Mouse (Mus musculus) cerebellum, adult 8-10 months (tissue): Measurements from ENCODE around the gene Sash1.

Experiments used
- DNase-seq: peaks from one replicate; pipeline ENCODE4 v3.0.0; 2022

Sash1 gene

DNA sequence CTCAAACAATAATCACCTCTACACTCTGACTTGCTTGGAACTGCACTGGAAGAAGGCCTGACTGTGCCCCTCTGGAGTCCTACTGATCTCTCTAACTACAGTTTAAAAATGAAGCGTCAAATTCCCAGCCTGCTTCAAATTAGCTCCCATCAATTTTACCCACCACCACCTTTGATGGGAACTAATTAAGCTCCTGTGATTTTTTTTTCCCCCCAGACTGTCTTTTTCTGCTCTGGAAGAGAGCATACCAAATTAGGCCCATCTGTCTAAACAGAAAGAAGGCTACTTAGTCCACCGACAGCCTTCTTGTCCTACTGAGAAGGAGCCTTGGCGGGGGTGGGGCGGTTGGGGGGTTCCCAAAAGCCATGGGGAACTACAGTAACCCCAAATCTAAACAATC lies 37.9 kb downstream of the Sash1 start:
- no peak for DNase-seq

- no peak for DNase-seq
Measured at GRCm38 (mm10) chr10:8846258-8846657, 39.6 kb downstream of the Sash1 start.

DNA sequence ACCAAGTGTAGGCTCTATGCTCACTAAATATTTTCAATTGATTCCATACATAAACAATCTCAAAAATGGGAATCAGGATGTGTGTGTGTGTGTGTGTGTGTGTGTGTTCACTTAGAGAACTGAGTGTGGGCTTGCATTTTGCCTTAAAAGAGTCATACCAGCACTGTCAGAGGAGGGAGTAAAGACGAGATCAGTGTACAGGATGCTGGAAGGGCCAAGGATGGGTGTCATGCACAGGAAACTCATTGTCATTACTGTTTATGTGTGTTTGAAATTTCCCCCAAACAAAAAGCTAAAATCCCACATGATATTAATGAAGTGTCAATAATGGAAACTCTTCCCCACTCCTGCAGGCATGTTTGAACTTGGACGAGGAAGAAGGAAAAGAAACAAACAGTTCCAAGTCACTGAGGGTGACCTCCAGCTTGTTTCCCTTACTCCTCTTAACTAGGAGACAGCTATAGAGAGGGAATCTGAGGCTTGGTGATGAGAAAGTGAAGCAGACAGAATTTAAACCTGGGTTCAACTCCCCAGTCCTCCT lies 40.6 kb downstream of the Sash1 start:
- DNase-seq = no peak

DNA sequence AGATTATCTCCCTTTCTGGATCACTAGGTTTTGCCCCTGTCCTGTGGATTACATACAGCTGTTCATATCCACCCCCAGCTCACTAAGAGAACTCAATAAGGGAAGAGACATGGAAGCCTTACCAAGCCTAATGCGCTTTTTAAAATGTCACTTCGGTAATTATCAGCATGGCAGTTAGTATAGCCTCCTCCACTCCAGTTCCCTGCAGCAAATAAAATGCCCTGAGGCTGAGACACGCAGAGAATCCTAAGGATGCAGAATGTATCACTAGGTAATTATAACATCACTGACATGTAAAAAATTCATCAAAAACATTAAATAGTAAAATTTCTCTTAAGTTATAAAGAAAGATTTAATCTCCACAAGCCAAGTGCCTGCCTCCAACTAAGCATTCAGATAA lies 45.9 kb downstream of the Sash1 start:
- DNase-seq = no peak

DNA sequence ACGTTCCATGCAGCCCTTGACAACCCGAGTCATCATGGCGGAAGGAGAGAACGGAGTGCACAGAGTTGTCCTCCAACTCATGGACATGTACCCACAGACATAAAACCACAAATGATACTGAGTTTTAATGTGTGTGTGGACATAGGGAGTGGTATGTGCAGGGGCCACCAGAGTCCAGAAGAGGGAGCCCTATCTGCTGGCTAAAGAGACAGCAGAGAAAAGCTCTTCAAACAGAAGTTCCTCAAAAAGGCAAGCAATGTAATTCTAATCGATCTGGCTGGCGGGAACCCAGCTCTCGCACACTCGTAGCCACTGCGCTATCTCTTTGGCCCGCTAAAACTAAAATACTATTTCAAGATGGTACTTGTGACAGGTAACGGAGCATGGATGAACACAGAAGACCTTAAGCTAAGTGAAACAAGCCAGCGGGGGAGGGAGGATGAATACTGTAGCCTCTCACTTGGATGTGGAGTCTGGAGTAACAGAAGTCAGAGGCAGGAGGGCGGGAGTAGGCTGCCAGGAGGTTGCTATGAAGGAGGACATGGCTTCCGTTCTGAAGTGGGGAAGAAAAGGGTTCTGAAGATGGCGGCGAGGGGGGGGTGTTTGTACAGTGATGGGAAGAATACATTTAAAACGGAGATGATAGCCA lies 51.9 kb downstream of the Sash1 start:
- DNase-seq = no peak

DNA sequence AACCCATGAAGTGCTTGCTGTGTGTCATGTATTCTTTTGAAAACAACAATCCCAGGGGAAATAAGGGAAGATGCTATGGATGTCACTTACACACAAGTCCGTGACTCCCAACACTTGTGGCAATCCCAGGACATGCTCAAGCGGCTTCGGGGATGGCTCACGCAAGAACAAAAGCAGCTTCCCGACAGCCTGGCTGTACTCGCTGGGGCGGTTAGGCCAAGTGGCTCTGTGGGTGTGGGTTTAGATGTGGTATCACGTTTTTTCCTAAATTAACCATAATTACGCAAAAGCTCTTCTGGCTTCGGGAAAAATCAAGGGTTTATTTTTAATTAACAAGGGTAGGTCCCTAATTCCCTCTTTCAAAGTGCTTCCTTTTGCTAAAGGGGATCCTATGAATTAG lies 59.6 kb downstream of the Sash1 start:
- DNase-seq = no peak

GRCm38 (mm10) chr10:8825874-8826273 lies 60.0 kb downstream of the Sash1 start:
- DNase-seq = no peak

GRCm38 (mm10) chr10:8818066-8818465 lies 67.8 kb downstream of the Sash1 start:
- DNase-seq = no peak

DNA sequence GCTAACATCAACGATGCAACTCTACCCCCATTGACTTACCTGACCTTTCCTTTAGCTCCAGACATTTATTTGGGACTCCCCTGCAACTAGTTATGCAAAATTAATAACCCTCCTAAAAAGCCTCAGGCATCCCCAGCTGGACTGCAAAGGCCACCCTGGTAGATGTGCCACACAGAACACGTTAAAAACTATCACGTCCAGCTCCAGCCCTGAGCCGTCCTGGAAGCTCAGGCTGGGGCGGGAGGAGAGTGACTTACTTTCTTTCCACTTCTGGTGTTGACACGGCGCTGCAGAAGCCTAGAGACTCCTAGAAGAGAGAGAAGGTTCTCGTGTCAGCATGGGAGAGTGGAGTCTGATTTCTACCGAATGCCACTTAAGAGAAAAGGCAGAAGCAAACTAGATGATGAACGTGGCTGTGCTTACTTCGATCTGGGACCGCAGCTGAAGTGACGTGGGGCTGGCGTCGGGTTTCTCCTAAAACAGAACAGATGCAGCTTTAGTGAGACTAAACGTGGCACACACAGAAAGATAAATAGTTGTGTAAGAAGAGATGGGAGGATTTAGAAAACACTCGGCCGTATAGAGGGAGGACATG lies 71.8 kb downstream of the Sash1 start:
- DNase-seq = no peak

DNA sequence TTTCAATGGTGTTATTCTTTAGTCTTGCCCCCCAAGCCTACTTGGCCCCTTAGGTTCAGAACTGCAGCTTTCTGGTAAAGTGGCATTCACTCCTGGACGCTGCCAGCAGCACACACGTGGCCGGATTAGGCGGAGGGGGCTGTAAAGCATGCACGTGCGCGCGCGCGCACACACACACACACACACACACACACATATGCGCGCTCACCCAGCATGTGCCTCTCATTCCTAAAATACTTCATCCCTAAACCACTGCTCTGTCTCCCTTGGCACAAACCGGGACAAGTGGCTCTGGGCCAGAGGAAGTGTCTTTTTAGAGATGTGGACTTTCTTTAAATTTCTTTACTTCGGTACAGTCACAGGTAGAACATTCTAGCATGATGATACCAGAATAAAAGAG lies 72.6 kb downstream of the Sash1 start:
- DNase-seq = no peak

GRCm38 (mm10) chr10:8812807-8813206 lies 73.1 kb downstream of the Sash1 start:
- no peak for DNase-seq

DNA sequence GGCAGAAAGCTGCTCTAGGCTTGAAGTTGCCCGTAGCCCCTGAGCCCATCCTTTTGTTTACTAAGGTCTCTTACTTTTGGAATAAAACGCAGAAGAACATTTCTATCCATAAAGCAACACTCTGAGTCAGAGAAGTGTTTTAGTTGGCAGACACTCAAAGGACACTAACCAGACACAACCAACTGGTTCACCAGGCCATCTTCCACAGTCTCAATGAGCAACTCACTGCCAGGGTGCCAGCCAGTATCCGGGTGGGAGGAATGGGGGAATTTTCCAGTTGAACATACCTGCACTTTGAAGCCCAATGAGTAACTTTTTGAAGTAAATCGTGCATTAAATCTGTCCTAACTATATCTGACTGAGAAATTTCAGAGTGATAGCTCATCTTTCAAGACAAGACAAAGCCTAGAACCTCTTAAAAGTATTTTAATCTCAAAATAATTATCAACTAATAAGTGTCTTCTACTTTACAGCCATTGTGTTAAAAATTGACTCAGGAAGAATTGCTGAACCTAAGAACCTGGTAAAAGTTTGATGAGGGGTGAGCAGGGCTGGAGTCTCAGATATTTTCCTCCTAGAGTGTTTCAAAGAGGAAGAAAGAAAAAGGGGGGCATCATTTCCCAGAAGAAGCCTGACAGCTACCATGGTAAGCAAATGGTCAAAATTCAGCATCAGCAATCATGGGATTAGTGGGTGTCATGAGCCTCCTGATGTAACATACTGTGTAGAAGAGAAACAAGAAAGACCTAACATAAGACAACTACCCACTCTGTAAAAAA lies 74.4 kb downstream of the Sash1 start:
- no peak for DNase-seq

- DNase-seq = no peak
Measured at GRCm38 (mm10) chr10:8810496-8810895, 75.4 kb downstream of the Sash1 start.

GRCm38 (mm10) chr10:8808383-8808782 lies 77.5 kb downstream of the Sash1 start:
- DNase-seq = no peak

GRCm38 (mm10) chr10:8807581-8807980 lies 78.3 kb downstream of the Sash1 start:
- DNase-seq = peak; percentile 13

GRCm38 (mm10) chr10:8805402-8805801 lies 80.5 kb downstream of the Sash1 start:
- no peak for DNase-seq

- DNase-seq = no peak
Measured at GRCm38 (mm10) chr10:8804292-8804691, 81.6 kb downstream of the Sash1 start.

DNA sequence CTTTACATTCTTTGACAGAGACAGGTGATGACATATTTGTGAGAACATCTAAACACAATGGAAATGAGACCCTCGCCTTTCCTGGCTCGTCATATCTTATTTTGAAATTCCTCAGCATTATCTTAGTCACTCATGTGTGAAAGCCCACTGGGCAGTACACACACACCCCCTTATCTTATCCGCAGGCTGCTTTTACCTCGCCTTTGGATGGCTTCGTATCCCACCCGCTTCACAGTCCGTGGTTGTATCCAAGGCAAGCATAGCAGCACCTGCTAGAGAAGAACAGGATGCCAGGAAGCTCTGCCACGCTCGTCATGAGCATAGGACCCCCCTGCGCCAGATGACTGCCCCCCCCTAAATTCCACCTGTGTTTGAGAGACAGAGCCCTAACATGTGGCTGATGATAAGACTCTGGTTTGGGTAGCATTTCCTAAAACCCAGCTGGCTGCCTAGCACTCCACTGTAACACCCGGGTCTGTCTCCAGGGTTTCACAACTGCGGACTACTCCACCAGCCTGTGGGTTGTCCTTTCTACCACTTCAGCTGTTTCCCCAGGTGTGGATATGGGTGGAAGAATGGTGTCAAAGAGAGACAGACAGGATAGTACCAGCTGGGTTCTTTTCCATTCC lies 84.0 kb downstream of the Sash1 start:
- no peak for DNase-seq

DNA sequence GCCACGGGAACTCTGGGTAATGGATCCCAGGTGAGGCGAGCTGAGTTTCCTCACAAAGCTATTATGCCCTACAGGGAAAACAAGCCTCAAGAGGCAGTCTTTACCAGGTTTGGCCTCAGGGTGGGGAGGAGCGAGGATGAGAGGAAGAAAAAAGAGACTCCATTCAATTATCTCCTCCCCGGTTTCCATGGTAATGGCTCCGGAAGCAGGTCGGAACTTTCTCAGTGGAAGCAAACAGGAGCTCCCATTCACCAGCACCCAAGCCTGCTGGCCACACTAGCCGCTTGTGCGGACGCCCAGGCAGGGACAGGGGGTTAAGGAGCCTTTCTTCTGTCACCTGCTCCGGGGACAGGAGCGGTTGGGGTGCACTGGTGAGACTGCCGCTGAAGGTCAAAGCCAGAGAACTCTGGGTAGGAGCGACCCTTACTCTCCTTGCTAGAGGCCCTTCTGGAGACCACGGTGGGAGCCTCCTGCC lies 84.7 kb downstream of the Sash1 start:
- peak; percentile 3 for DNase-seq

GRCm38 (mm10) chr10:8797826-8798225 lies 88.0 kb downstream of the Sash1 start:
- no peak for DNase-seq

GRCm38 (mm10) chr10:8795336-8795735 lies 90.5 kb downstream of the Sash1 start:
- DNase-seq = peak; percentile 28

DNA sequence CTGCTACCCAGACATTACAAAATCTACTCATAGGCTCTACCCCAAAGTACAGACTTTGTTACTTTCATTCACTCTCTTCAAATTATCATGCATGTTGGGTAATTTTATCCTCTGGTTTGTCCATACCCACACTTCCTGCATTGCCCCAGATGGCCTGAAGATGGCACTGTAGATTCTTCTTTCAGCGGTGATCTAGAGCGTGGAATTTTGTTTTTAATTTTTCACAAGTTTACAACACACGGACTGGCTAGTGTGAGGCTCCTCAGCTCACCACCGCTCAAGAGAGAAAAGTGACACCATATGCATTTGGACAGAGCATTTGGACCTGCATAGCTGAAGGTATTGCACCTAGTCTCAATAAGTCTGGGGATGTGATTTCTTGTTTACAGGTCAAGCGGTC lies 93.5 kb downstream of the Sash1 start:
- DNase-seq = peak; percentile 16

- DNase-seq = no peak
Measured at GRCm38 (mm10) chr10:8789096-8789495, 96.8 kb downstream of the Sash1 start.
